Mouse (Mus musculus): ENCODE measurements around the gene Surf4.

- TF ChIP-seq POLR2A (IDR thresholded peaks at IDR 0.05; ENCODE audit: borderline replicate concordance, extremely low read depth, insufficient read depth, insufficient read length, poor library complexity, severe bottlenecking), result no peak
- TF ChIP-seq CTCF (IDR thresholded peaks at IDR 0.05; ENCODE audit: borderline replicate concordance, extremely low read depth, insufficient read depth, insufficient read length), result no peak
These were observed 1.6 kb upstream of the Surf4 start for GRCm38 (mm10) chr2:26935286-26935685.

All from brain, embryonic 14.5 days (tissue).